Mouse (Mus musculus) CH12.LX (cell line): ENCODE data around the gene Fgf14. TPM values are rescaled to one million over a fixed set of nuclear protein-coding genes. Genes with fewer than 3 reads are reported as not detected.

ENCODE experiments used
- DNase-seq: peaks from one replicate; pipeline ENCODE4 v3.0.0-alpha.2; 2013; ENCODE audit errors: extremely low read depth
- H3K27ac ChIP-seq: 2 replicates; pipeline ENCODE4 v1.5.1; 2012; ENCODE audit warnings: low read depth, mild to moderate bottlenecking, control low read depth, moderate library complexity; ENCODE audit not compliant: insufficient read depth
- H3K27me3 ChIP-seq: replicated peaks from 2 replicates; pipeline ENCODE3; 2012; ENCODE audit warnings: inconsistent platforms
- H3K36me3 ChIP-seq, 2 experiments: replicated peaks in 1 of 2; 2 replicates each; pipeline versions ENCODE3 to v1.6.1; 2012; ENCODE audit warnings: inconsistent platforms in 1 of 2, low read length in 1 of 2, mild to moderate bottlenecking in 1 of 2, mixed read lengths in 1 of 2, moderate library complexity in 1 of 2; ENCODE audit not compliant: control insufficient read depth in 1 of 2, insufficient read depth in 1 of 2
- H3K4me1 ChIP-seq, 2 experiments: 2 replicates each; pipeline ENCODE4 v1.6.1; 2012; ENCODE audit warnings: inconsistent platforms in 1 of 2, moderate library complexity in 1 of 2; ENCODE audit not compliant: insufficient read depth in 2 of 2, control insufficient read depth in 1 of 2
- H3K4me2 ChIP-seq: 2 replicates; pipeline ENCODE4 v1.6.1; 2012; ENCODE audit warnings: low read depth, mild to moderate bottlenecking, control low read depth; ENCODE audit not compliant: poor library complexity, insufficient read depth, severe bottlenecking
- H3K4me3 ChIP-seq, 3 experiments: fragments of 150-350 bp in 1 of 3; sonication (generic) in 1 of 3; replicated peaks in 1 of 3; 2 replicates each; pipeline versions ENCODE3 to v1.5.1; 2011 to 2012; ENCODE audit warnings: low read depth in 2 of 3, low read length in 2 of 3, mild to moderate bottlenecking in 2 of 3, moderate library complexity in 2 of 3, control low read depth in 1 of 3, improper control_type of control experiment in 1 of 3, inconsistent platforms in 1 of 3, mixed read lengths in 1 of 3; ENCODE audit not compliant: poor library complexity in 1 of 3
- H3K79me2 ChIP-seq: replicated peaks from 2 replicates; pipeline ENCODE4 v1.6.1; 2012; ENCODE audit warnings: mild to moderate bottlenecking, moderate library complexity; ENCODE audit not compliant: control insufficient read depth, poor library complexity, insufficient read depth, severe bottlenecking; ENCODE audit errors: extremely low read depth
- H3K9ac ChIP-seq: 2 replicates; pipeline ENCODE4 v1.6.1; 2012; ENCODE audit warnings: low read depth, mild to moderate bottlenecking, control low read depth, moderate library complexity; ENCODE audit not compliant: insufficient read depth
- H3K9me3 ChIP-seq: replicated peaks from 2 replicates; pipeline ENCODE3; 2012; ENCODE audit warnings: low read length, inconsistent platforms, mixed read lengths
- BHLHE40 ChIP-seq: IDR thresholded peaks from 2 replicates; pipeline ENCODE4 v1.6.1; 2011; ENCODE audit warnings: mild to moderate bottlenecking, low read depth, low read length, improper control_type of control experiment
- CHD2 ChIP-seq: IDR thresholded peaks from 2 replicates; pipeline ENCODE4 v1.6.1; 2011; ENCODE audit warnings: low read length, improper control_type of control experiment
- CTCF ChIP-seq, 2 experiments: IDR thresholded peaks in 1 of 2; conservative IDR thresholded peaks in 1 of 2; 2 replicates each; pipeline ENCODE4 v1.5.1; 2011 to 2012; ENCODE audit warnings: low read depth in 2 of 2, low read length in 2 of 2, improper control_type of control experiment in 1 of 2, inconsistent platforms in 1 of 2, mild to moderate bottlenecking in 1 of 2, moderate library complexity in 1 of 2
- E2F4 ChIP-seq: IDR thresholded peaks from 2 replicates; pipeline ENCODE4 v1.6.1; 2011; ENCODE audit warnings: low read depth, low read length, improper control_type of control experiment; ENCODE audit not compliant: insufficient replicate concordance
- ELF1 ChIP-seq: IDR thresholded peaks from 2 replicates; pipeline ENCODE4 v1.6.1; 2014; ENCODE audit warnings: low read depth, mild to moderate bottlenecking, inconsistent platforms, low read length, improper control_type of control experiment
- EP300 ChIP-seq: IDR thresholded peaks from 2 replicates; pipeline ENCODE4 v1.6.1; 2011; ENCODE audit warnings: low read length, improper control_type of control experiment
- HCFC1 ChIP-seq: IDR thresholded peaks from 2 replicates; pipeline ENCODE4 v1.6.1; 2012; ENCODE audit warnings: low read depth, mild to moderate bottlenecking, inconsistent platforms, low read length, improper control_type of control experiment
- JUND ChIP-seq: conservative IDR thresholded peaks from 2 replicates; pipeline ENCODE4 v1.6.1; 2011; ENCODE audit warnings: low read depth, low read length, improper control_type of control experiment
- KAT2A ChIP-seq: IDR thresholded peaks from 2 replicates; pipeline ENCODE4 v1.6.1; 2012; ENCODE audit warnings: low read length, improper control_type of control experiment, inconsistent platforms; ENCODE audit not compliant: insufficient replicate concordance
- MYC ChIP-seq: IDR thresholded peaks from 2 replicates; pipeline ENCODE4 v1.6.1; 2011; ENCODE audit warnings: low read depth, mild to moderate bottlenecking, improper control_type of control experiment, low read length
- NELFE ChIP-seq: IDR thresholded peaks from 2 replicates; pipeline ENCODE4 v1.6.1; 2011; ENCODE audit warnings: low read depth, low read length, improper control_type of control experiment
- PAX5 ChIP-seq: IDR thresholded peaks from 2 replicates; pipeline ENCODE4 v1.6.1; 2012; ENCODE audit warnings: low read length, inconsistent platforms, mixed read lengths
- RAD21 ChIP-seq: IDR thresholded peaks from 2 replicates; pipeline ENCODE4 v1.6.1; 2011; ENCODE audit warnings: low read depth, mild to moderate bottlenecking, low read length, improper control_type of control experiment, moderate library complexity
- RCOR1 ChIP-seq: conservative IDR thresholded peaks from 2 replicates; pipeline ENCODE4 v1.6.1; 2012; ENCODE audit warnings: low read depth, mild to moderate bottlenecking, inconsistent platforms, low read length, improper control_type of control experiment
- SIN3A ChIP-seq: IDR thresholded peaks from 2 replicates; pipeline ENCODE4 v1.6.1; 2012; ENCODE audit warnings: low read length, improper control_type of control experiment, inconsistent platforms
- SMC3 ChIP-seq: IDR thresholded peaks from 2 replicates; pipeline ENCODE4 v1.6.1; 2011; ENCODE audit warnings: low read depth, low read length, improper control_type of control experiment
- TBP ChIP-seq: conservative IDR thresholded peaks from 2 replicates; pipeline ENCODE4 v1.6.1; 2011; ENCODE audit warnings: low read depth, low read length, improper control_type of control experiment
- UBTF ChIP-seq: IDR thresholded peaks from 2 replicates; pipeline ENCODE4 v1.6.1; 2012; ENCODE audit warnings: low read depth, mild to moderate bottlenecking, inconsistent platforms, low read length, improper control_type of control experiment, moderate library complexity
- USF1 ChIP-seq: IDR thresholded peaks from 2 replicates; pipeline ENCODE4 v1.6.1; 2014; ENCODE audit warnings: low read depth, mild to moderate bottlenecking, inconsistent platforms, low read length, improper control_type of control experiment
- ZKSCAN1 ChIP-seq: IDR thresholded peaks from 2 replicates; pipeline ENCODE4 v1.6.1; 2012; ENCODE audit warnings: low read depth, inconsistent platforms, low read length, improper control_type of control experiment, borderline replicate concordance
- ZMIZ1 ChIP-seq: IDR thresholded peaks from 2 replicates; pipeline ENCODE4 v1.6.1; 2012; ENCODE audit warnings: low read depth, mild to moderate bottlenecking, inconsistent platforms, low read length, improper control_type of control experiment
- dilution Hi-C: fragments of 300-500 bp; cut with MboI; formaldehyde crosslinking; loops from 2 replicates; pipeline ENCODE4 v1.14.3; 2020; ENCODE audit warnings: low sequenced_read_pairs; ENCODE audit not compliant: extremely low pct_unique_long_range_greater_than_20kb, extremely low pct_ligation_motif_present
- in situ Hi-C: fragments of 300-500 bp; cut with MboI; formaldehyde crosslinking; loops from 3 replicates; pipeline ENCODE4 v1.14.3; 2019; ENCODE audit warnings: low sequenced_read_pairs, low pct_ligation_motif_present, low pct_unique_long_range_greater_than_20kb, mixed read lengths
- polyA plus RNA-seq: library from polyadenylated mRNA; unstranded; fragments of >175 nt; gene quantifications from 2 replicates; pipeline ENCODE4 v1.2.1, GENCODE M21; 2012; ENCODE audit warnings: low read depth; ENCODE audit not compliant: insufficient read length
- total RNA-seq, 2 experiments: library from RNA; depleted of rRNA; stranded (reverse); fragments of 300-350 nt in 1 of 2; fragments of >200 nt in 1 of 2; gene quantifications; 2 replicates each; pipeline ENCODE4 v1.2.3; 2012 to 2014

Fgf14 gene
- total and polyA plus RNA-seq, 3 experiments: not detected

GRCm38 (mm10) chr14:124220979-124221378, 455.9 kb downstream of the Fgf14 start:
- TF ChIP-seq ZKSCAN1 (no peak), NELFE (no peak), SMC3 (peak; percentile 35), UBTF (no peak), MYC (no peak), ELF1 (no peak), HCFC1 (no peak), EP300 (no peak), USF1 (no peak), BHLHE40 (no peak), ZMIZ1 (no peak), RAD21 (peak; percentile 2; the same call in 1 of the 2 replicates), CTCF (conservative IDR thresholded peaks at IDR 0.05 in 1 of 2, IDR thresholded peaks at IDR 0.05 in 1 of 2; ENCODE audit: low read depth in 2 of 2, low read length in 2 of 2) (peak in 1 of 2 experiments; percentile 35; a peak in 1 of 4 replicates)
- TF ChIP-seq, all 38 proteins: peak for 3
- dilution Hi-C loops (no loop called here), in situ Hi-C loops (no loop called here)
- no peaks in the 10 kb centered on the region for H3K36me3 ChIP-seq
- H3K27me3 ChIP-seq: no peaks in the 10 kb centered on the region
- no peaks in the 10 kb centered on the region for H3K4me1 ChIP-seq
- no peak overlapping the region for H3K9ac ChIP-seq
- no peaks in the 10 kb centered on the region for H3K9me3 ChIP-seq
- DNase-seq: peak; percentile 12
- no peak overlapping the region for H3K27ac ChIP-seq
- no peak overlapping the region for H3K4me2 ChIP-seq
- H3K4me3 ChIP-seq: no peak overlapping the region
- no peaks in the 10 kb centered on the region for H3K79me2 ChIP-seq

GRCm38 (mm10) chr14:124195806-124196205, 481.1 kb downstream of the Fgf14 start:
- H3K4me3 ChIP-seq: no peak overlapping the region
- no peak overlapping the region for H3K4me2 ChIP-seq
- no peaks in the 10 kb centered on the region for H3K4me1 ChIP-seq
- TF ChIP-seq PAX5 (no peak), JUND (no peak), RCOR1 (no peak), CHD2 (no peak), E2F4 (no peak), TBP (no peak), KAT2A (no peak), SIN3A (no peak), CTCF (conservative IDR thresholded peaks at IDR 0.05 in 1 of 2, IDR thresholded peaks at IDR 0.05 in 1 of 2; ENCODE audit: low read depth in 2 of 2, low read length in 2 of 2) (no peak)
- in situ Hi-C loops: no loop called here
- H3K36me3 ChIP-seq: no peaks in the 10 kb centered on the region
- no peak overlapping the region for H3K9ac ChIP-seq
- H3K27ac ChIP-seq: no peak overlapping the region
- H3K79me2 ChIP-seq: no peaks in the 10 kb centered on the region
- no peak for DNase-seq
- peaks cover 7% of the 10 kb centered on the region for H3K9me3 ChIP-seq
- no peaks in the 10 kb centered on the region for H3K27me3 ChIP-seq
- dilution Hi-C loops: no loop called here
